In the genomic region with DNA sequence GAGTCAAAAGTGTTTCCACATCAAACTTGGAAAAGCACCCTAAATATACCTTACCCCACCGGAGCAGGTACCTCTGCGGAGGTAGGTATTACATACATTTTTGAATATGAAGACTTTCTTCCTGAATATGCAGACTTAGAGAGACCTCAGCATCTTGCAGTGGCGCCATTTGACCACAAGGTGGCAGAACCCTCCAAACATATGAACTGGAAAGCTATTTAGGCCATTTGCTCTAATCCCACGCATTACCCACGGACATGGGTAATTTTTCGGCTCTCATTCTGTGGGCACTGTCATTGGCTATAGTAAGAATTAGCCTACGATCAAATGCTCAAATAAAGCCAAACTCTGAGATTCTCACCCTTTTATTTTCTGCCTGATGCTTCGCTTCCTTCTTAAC, we compare ENCODE assay signal across 8 mouse cellular contexts.
DNase-seq lines count a peak whose midpoint lies in the region; ATAC-seq lines count a peak whose summit lies in the region.

No protein-coding gene starts in this region.

- intact Hi-C loops in heart, postnatal 25 days (cut with DNase I), result loop anchor here (1.0 to 5.0 kb wide), 3 partner anchors 74 to 500 kb away; no protein-coding TSS in a partner anchor

- H3K4me3 ChIP-seq in forebrain, embryonic 14.5 days (ENCODE audit: low read depth, low read length), result no peak overlapping the region

- 14% methylated on average over 8 of the region's 8 CpGs for WGBS in forebrain, embryonic 14.5 days

- DNase-seq in NIH3T3 (ENCODE audit: low read depth), result peak; percentile 84
- peak; percentile 39 for DNase-seq in cerebellum, adult 11 months
- peak; percentile 82 for DNase-seq in forebrain, embryonic 14.5 days (ENCODE audit: low spot score)
- peak; percentile 1 for DNase-seq in heart, postnatal 25 days (ENCODE audit: low spot score)
- DNase-seq in layer of hippocampus, postnatal 14 days (ENCODE audit: low spot score in 2 of 2), result peak; percentile 68 to 77
- peak; percentile 25 to 53 for DNase-seq in lung, postnatal 4 days
- peak; percentile 70 for DNase-seq in right cerebral cortex, postnatal 14 days

- no peak overlapping the region for H3K27ac ChIP-seq in forebrain, embryonic 14.5 days (ENCODE audit: low read depth, low read length)

- H3K4me2 ChIP-seq in forebrain, embryonic 14.5 days (ENCODE audit: low read length), result peak overlapping the region; percentile 37; the same call in 1 of the 2 replicates

- H3K9me3 ChIP-seq in forebrain, embryonic 14.5 days (replicated peaks; ENCODE audit: control insufficient read depth, low read length), result no peaks in the 10 kb centered on the region

- no peaks in the 10 kb centered on the region for H3K36me3 ChIP-seq in forebrain, embryonic 14.5 days (ENCODE audit: control insufficient read depth, insufficient read depth, low read length)

- H3K9ac ChIP-seq in forebrain, embryonic 14.5 days (ENCODE audit: low read length), result no peak overlapping the region

- peak; percentile 62; the same call in 1 of the 2 replicates for ATAC-seq in forebrain, embryonic 14.5 days
- ATAC-seq in erythroid progenitor cell, adult 5-6 weeks (replicated peaks; ENCODE audit: low FRiP score, poor library complexity, severe bottlenecking), result no peak

- H3K27me3 ChIP-seq in forebrain, embryonic 14.5 days (replicated peaks; ENCODE audit: control insufficient read depth, insufficient read depth, low read length), result no peaks in the 10 kb centered on the region

- no peaks in the 10 kb centered on the region for H3K4me1 ChIP-seq in forebrain, embryonic 14.5 days (ENCODE audit: control insufficient read depth, insufficient read depth, low read length)

Comparison
In these comparisons a context has a peak if more than half of its experiments do, and no peak if none do; other contexts are left out.
1. DNase-seq: peak in every context shown above with its lines; median percentile 84 in NIH3T3; 82 in forebrain, embryonic 14.5 days; 72 in layer of hippocampus, postnatal 14 days; 70 in right cerebral cortex, postnatal 14 days; 39 in cerebellum, adult 11 months; 39 in lung, postnatal 4 days; 1 in heart, postnatal 25 days.